Mouse (Mus musculus) left cerebral cortex, postnatal 4 days (tissue): Measurements from ENCODE around the gene Sbno2. TPM values are rescaled to one million over a fixed set of nuclear protein-coding genes. Genes with fewer than 3 reads are reported as not detected.

ENCODE experiments used
- DNase-seq: peaks from one replicate; pipeline ENCODE4 v3.0.0-alpha.2; 2022
- intact Hi-C: fragments of 180-260 bp; cut with DNase I; formaldehyde crosslinking; loops from one replicate; pipeline ENCODE4 v1.15.1; 2025
- total RNA-seq, 2 experiments: library from RNA; stranded (reverse); gene quantifications; 2 replicates each; pipeline ENCODE4 v1.2.3; 2021

Gene Sbno2
- total RNA-seq, 2 experiments from 2014 or later, result 28.8 to 30.8 TPM

- intact Hi-C loops, result no loop called here
- no peak for DNase-seq
These were observed 22.5 kb upstream of the Sbno2 start for GRCm38 (mm10) chr10:80127920-80128319.

- no peak for DNase-seq
- intact Hi-C loops, result no loop called here
These were observed 18.7 kb upstream of the Sbno2 start for GRCm38 (mm10) chr10:80123932-80124562.

- intact Hi-C loops, result no loop called here
- no peak for DNase-seq
These were observed 16.3 kb upstream of the Sbno2 start for GRCm38 (mm10) chr10:80121639-80122038.

DNA sequence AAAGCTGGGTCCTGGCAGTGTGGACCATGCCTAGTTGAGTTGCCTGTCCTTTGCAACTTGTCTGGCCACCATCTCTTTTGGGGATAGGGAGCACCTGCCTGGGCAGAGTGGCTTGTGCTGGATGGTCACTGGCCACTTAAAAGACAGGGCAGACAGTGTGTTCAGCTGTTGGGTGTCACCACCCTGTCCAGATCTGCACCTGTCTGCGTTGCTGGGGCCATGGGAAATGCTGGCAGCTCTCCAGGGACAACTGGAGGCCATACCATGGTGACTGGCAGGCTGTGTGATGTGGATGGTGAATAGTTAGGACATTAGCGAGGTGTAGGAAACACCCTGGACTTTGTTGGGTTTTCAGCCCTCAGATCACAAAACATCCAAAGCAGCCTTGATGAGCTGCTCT lies 14.8 kb upstream of the Sbno2 start:
- DNase-seq, result no peak
- intact Hi-C loops, result no loop called here

- DNase-seq, result no peak
- intact Hi-C loops, result loop anchor here (10.0 kb wide), 1 partner anchor 134 kb away; the partner anchor contains the start of genes Cnn2 and Tmem259
These were observed 13.2 kb upstream of the Sbno2 start for GRCm38 (mm10) chr10:80118552-80118951.

DNA sequence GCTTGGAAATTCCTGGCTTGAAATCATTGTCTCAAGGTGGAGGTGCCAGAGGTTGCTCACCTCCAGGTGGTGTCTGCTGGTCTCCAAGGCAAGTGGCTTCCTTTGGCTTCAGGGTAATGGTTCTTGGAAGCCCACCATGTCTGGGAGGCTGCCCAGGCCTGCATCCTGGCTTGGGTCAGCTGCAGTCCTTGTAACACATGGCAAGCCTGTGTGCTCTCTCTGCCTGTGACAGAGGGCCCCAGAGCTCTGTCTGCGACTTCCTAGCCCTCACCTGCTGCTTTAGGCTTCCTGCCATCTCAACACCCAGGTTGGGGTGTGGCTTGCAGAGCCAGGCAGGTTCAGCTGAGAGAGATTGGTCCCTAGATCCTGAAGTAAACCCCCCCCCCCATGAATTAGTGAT lies 12.4 kb upstream of the Sbno2 start:
- DNase-seq, result peak; percentile 57
- intact Hi-C loops, result loop anchor here (10.0 kb wide), 1 partner anchor 133 kb away; the partner anchor contains the start of genes Cnn2 and Tmem259

- DNase-seq, result peak; percentile 60
- intact Hi-C loops, result loop anchor here (10.0 kb wide), 1 partner anchor 132 kb away; the partner anchor contains the start of genes Cnn2 and Tmem259
These were observed 11.7 kb upstream of the Sbno2 start for GRCm38 (mm10) chr10:80116927-80117691.

DNA sequence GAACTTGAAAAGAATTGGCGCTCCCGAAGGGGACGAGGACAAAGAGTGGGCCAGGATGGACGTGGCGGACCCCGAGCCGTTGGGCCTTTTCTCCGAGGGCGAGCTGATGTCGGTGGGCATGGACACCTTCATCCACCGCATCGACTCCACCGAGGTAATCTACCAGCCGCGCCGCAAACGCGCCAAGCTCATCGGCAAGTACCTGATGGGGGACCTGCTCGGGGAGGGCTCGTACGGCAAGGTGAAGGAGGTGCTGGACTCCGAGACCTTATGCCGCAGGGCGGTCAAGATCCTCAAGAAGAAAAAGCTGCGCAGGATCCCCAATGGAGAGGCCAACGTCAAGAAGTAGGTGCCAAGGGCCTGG lies 11.2 kb upstream of the Sbno2 start:
- intact Hi-C loops, result loop anchor here (10.0 kb wide), 1 partner anchor 132 kb away; the partner anchor contains the start of genes Cnn2 and Tmem259
- no peak for DNase-seq

DNA sequence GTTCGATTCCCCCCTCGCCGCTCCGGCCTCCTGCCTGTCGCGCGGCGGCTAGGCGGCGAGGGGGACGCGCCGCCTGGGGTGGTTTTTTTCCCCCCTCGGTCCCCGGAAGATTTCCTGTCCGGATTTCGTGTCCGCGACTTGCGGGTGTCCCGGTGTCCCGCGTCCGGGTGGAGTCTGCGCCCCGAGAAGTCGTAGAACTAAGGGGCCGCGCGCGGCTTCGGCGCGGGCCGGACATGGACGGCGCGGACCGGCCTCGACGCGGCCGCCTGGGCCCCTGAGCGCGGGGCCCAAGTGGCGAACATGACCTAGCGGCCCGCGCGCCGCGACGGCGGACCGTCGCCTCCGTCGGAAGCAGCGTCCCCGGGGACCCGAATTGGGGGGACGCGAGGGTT lies 10.6 kb upstream of the Sbno2 start:
- DNase-seq, result no peak
- intact Hi-C loops, result loop anchor here (10.0 kb wide), 1 partner anchor 131 kb away; the partner anchor contains the start of genes Cnn2 and Tmem259

- intact Hi-C loops, result loop anchor here (10.0 kb wide), 1 partner anchor 131 kb away; the partner anchor contains the start of genes Cnn2 and Tmem259
- DNase-seq, result peak; percentile 100
These were observed 10.0 kb upstream of the Sbno2 start, which contains the start of gene Stk11 for GRCm38 (mm10) chr10:80115290-80115943. TSS of gene Stk11 (plus strand) at chr10:80115803.

DNA sequence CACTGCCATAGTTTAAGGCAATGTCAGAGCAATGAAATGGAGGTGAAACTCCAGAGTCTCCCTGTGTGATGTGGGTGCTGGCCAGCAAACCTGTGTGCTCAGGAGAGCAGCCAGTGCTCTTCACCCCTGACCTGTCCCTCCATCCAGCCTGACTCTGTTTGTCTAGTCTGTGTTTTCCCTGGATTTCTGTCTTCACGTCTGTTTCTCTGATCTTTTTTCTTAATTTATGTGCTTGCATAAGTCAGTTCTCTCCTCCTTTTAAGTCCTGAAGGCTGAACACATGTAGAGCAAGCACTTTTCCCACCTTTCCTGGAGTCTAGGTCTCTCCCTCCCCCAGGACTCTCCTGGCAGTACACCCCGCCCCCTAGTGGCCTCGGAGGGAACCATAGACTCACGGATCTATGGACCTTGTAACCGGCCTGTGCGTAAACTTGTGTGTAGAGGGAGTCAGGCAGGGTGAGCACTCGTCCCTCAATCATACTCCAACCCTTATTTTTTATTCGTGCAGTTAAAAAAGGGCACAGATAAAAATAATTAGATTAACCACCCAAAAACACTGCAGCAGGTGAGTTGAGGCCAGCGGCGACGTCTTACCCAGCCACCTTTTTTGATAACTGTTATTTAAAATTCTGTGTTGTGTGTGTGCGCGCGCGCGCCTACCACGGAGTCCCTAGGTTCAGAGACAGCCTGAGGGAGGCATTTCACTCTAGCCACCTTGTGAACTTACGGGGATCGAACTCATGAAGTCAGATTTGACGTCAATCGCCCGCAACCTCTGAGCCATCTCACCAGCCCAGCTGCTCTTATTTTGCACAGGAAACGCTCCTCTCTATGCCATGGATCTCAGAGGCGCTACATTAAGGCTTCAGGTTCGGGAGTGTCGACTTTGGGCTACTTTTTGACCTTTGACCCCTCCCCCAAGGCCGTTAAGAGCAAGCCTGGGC lies 9.2 kb upstream of the Sbno2 start:
- intact Hi-C loops, result loop anchor here (10.0 kb wide), 1 partner anchor 130 kb away; the partner anchor contains the start of genes Cnn2 and Tmem259
- peak; percentile 93 for DNase-seq

DNA sequence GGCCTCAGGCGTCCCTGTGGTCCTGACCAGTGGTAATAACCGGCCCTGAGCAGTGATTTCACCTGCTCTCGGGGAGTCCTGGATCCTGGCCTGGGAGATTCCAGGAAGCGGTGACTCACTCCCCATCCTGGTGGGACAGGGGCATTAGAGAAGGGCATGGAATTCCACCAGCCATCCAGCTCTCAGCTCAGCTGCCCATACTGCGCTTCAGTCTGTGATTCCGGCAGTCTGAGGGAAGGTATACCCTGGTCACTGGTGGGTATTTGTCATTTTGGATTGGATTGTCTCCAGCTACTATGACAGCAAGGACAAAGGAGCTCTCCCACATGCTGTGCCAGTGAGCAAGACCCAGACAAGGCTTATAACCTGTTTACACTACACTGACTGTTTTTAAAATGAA lies 2.3 kb upstream of the Sbno2 start:
- intact Hi-C loops, result no loop called here
- DNase-seq, result no peak

- DNase-seq, result no peak
- intact Hi-C loops, result no loop called here
These were observed 555 bp upstream of the Sbno2 start for GRCm38 (mm10) chr10:80105926-80106325.

DNA sequence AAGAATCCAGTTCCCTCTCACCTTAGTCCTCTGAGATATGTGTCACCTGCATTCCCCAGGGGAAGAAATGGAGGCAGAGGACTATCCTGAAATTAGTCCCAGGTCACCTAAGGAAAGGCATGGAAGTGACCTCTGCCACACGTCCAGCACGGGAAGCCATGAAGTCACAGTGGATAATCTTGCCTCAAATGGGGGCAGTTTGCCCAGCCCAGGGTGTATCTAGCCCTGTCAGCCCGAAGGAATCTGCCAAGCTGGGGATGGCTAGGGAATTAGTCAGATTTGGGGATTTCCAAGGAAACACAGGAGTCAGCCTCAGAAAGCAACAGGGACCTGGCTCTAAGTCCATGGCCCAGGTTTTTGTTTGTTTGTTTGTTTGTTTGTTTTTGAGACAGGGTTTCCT lies 1.2 kb downstream of the Sbno2 start:
- intact Hi-C loops, result no loop called here

GRCm38 (mm10) chr10:80103032-80103431 lies 2.3 kb downstream of the Sbno2 start:
- DNase-seq, result no peak
- intact Hi-C loops, result no loop called here

More for the DNA sequence above, 1.2 kb downstream of the Sbno2 start:
- no peak for DNase-seq

DNA sequence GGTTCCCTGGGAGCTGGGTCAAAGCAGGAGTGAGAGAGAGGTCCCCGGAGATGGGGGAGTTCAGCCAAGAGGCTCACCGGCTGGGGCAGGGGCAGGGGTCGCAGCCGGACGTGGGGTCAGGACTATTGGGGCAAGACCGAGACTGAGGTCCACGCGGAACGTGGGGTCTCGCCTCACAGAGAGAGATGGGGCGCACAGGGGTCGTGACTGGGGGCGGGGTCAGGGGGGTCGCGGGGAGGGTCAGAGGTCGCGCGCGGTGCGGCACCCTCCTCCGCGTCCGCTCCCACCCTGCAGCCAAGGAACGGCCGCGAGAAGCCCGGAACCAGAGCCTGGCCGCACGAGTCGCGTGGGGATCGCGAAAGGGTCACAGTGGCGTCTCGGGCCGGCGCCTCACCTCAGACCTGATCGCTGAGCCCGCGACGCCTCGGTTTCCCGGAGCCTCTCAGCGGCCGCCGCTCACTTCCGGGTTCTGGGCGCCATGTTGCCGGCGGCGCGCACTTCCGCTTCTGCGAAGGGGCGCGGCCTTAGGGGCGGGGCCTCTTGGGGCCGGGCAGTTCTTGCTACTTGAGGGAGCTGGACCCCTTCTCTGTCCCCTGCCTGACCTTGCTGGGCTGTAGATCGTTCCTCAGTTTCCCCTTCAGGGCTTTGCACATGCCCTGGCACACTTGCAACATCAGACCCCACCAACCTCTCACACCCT lies 3.0 kb downstream of the Sbno2 start:
- DNase-seq, result peak; percentile 87
- intact Hi-C loops, result no loop called here

DNA sequence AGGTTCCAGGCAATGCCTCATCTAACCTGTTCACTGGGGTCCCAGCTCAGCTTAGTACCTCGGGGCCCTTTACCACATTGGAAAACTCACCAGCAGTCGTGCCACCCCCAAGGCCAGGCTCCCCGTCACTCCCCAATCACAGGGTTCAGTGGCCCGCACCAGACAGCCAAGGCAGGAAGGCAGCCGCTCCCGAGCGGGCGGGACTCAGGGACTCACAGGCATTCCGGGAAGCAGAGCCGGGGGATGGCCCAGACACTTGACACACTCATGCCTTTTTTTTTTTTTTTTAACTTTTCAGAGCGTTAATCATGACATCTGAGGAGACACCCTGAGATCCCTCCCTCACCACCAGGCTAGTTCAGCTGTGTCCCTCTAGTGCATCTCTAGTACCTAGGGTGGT lies 4.4 kb downstream of the Sbno2 start:
- intact Hi-C loops, result no loop called here
- DNase-seq, result no peak

- intact Hi-C loops, result no loop called here
These were observed 6.7 kb downstream of the Sbno2 start for GRCm38 (mm10) chr10:80098630-80099029.

GRCm38 (mm10) chr10:80097275-80097674 lies 8.1 kb downstream of the Sbno2 start:
- intact Hi-C loops, result no loop called here

More at GRCm38 (mm10) chr10:80098630-80099029, 6.7 kb downstream of the Sbno2 start:
- no peak for DNase-seq

More at GRCm38 (mm10) chr10:80097275-80097674, 8.1 kb downstream of the Sbno2 start:
- DNase-seq, result no peak
